Mouse (Mus musculus): ENCODE measurements around the gene Rpl35a. TPM values are rescaled to one million over a fixed set of nuclear protein-coding genes. Genes with fewer than 3 reads are reported as not detected.
"Not testable (repeated sequence)": the region's sequence is repeated elsewhere in the genome, so short reads cannot be mapped to it uniquely, and the experiment has no call there.

Gene Rpl35a
- polyA plus RNA-seq, 1 experiment from 2014 or later, result 892 TPM

- H3K4me1 ChIP-seq (replicated peaks), result 0 out of 2 replicates have a peak, but pooled peaks cover 2% of the 10 kb centered on the region
- 4% methylated on average over 4 of the region's 4 CpGs for WGBS (ENCODE audit: insufficient replicate concordance)
- no peak overlapping the region for H3K4me3 ChIP-seq (replicated peaks)
- ATAC-seq (ENCODE audit: low read depth) (peak; percentile 48), DNase-seq (peak; percentile 70)
- no peak overlapping the region for H3K27ac ChIP-seq
- no peaks in the 10 kb centered on the region for H3K9me3 ChIP-seq (replicated peaks)
- no peaks in the 10 kb centered on the region for H3K36me3 ChIP-seq
- no peak overlapping the region for H3K4me2 ChIP-seq
- no peak overlapping the region for H3K9ac ChIP-seq
- no peaks in the 10 kb centered on the region for H3K27me3 ChIP-seq
These were observed 32.5 kb upstream of the Rpl35a start for GRCm38 (mm10) chr16:33023750-33024149.

GRCm38 (mm10) chr16:33024456-33025104 is 31.7 kb upstream of the Rpl35a start:
- Histone ChIP-seq H3K9me3 (replicated peaks) (no peaks in the 10 kb centered on the region), H3K4me1 (replicated peaks) (no peaks in the 10 kb centered on the region), H3K9ac (no peak overlapping the region), H3K36me3 (no peaks in the 10 kb centered on the region), H3K27me3 (no peaks in the 10 kb centered on the region), H3K4me3 (replicated peaks) (no peak overlapping the region), H3K27ac (no peak overlapping the region), H3K4me2 (no peak overlapping the region)
- DNase-seq (no peak), ATAC-seq (ENCODE audit: low read depth) (no peak)
- WGBS (ENCODE audit: insufficient replicate concordance), result 54% methylated on average over 8 of the region's 8 CpGs

- H3K9ac ChIP-seq, result no peak overlapping the region
- H3K4me1 ChIP-seq (replicated peaks), result no peaks in the 10 kb centered on the region
- H3K9me3 ChIP-seq (replicated peaks), result no peaks in the 10 kb centered on the region
- no peak for DNase-seq
- H3K36me3 ChIP-seq, result no peaks in the 10 kb centered on the region
- H3K27me3 ChIP-seq, result no peaks in the 10 kb centered on the region
- ATAC-seq (ENCODE audit: low read depth), result no peak
- H3K27ac ChIP-seq, result no peak overlapping the region
- no peak overlapping the region for H3K4me2 ChIP-seq
- H3K4me3 ChIP-seq (replicated peaks), result no peak overlapping the region
- WGBS (ENCODE audit: insufficient replicate concordance), result 42% methylated on average over 7 of the region's 7 CpGs
These were observed 29.9 kb upstream of the Rpl35a start for GRCm38 (mm10) chr16:33026357-33026756.

GRCm38 (mm10) chr16:33036006-33036405 is 20.2 kb upstream of the Rpl35a start:
- Histone ChIP-seq H3K36me3 (no peaks in the 10 kb centered on the region), H3K4me3 (replicated peaks) (no peak overlapping the region), H3K27ac (no peak overlapping the region), H3K9me3 (replicated peaks) (no peaks in the 10 kb centered on the region), H3K27me3 (no peaks in the 10 kb centered on the region), H3K9ac (no peak overlapping the region), H3K4me2 (no peak overlapping the region), H3K4me1 (replicated peaks) (no peaks in the 10 kb centered on the region)
- WGBS (ENCODE audit: insufficient replicate concordance), result 66% methylated on average over 4 of the region's 4 CpGs
- ATAC-seq (ENCODE audit: low read depth), result no peak
- no peak for DNase-seq

- Histone ChIP-seq H3K36me3 (no peaks in the 10 kb centered on the region), H3K4me2 (no peak overlapping the region)
- 63% methylated on average over 1 of the region's 1 CpGs for WGBS (ENCODE audit: insufficient replicate concordance)
These were observed 13.6 kb upstream of the Rpl35a start for GRCm38 (mm10) chr16:33042682-33043081.

GRCm38 (mm10) chr16:33043268-33043667 is 13.0 kb upstream of the Rpl35a start:
- WGBS (ENCODE audit: insufficient replicate concordance), result 28% methylated on average over 2 of the region's 2 CpGs
- H3K36me3 ChIP-seq, result no peaks in the 10 kb centered on the region
- ATAC-seq (ENCODE audit: low read depth), result no peak

More at GRCm38 (mm10) chr16:33042682-33043081, 13.6 kb upstream of the Rpl35a start:
- Histone ChIP-seq H3K27me3 (no peaks in the 10 kb centered on the region), H3K9me3 (replicated peaks) (no peaks in the 10 kb centered on the region), H3K4me1 (replicated peaks) (0 out of 2 replicates have a peak, but pooled peaks cover 3% of the 10 kb centered on the region), H3K4me3 (replicated peaks) (no peak overlapping the region), H3K27ac (no peak overlapping the region), H3K9ac (no peak overlapping the region)
- ATAC-seq (ENCODE audit: low read depth), result no peak
- DNase-seq, result no peak

GRCm38 (mm10) chr16:33048004-33048403 is 8.2 kb upstream of the Rpl35a start:
- H3K4me1 ChIP-seq (replicated peaks), result no peaks in the 10 kb centered on the region
- H3K9me3 ChIP-seq (replicated peaks), result no peaks in the 10 kb centered on the region
- no peak overlapping the region for H3K27ac ChIP-seq
- no peak overlapping the region for H3K4me2 ChIP-seq
- H3K9ac ChIP-seq, result no peak overlapping the region
- H3K4me3 ChIP-seq (replicated peaks), result no peak overlapping the region
- no peak for ATAC-seq (ENCODE audit: low read depth)
- 66% methylated on average over 1 of the region's 1 CpGs for WGBS (ENCODE audit: insufficient replicate concordance)
- H3K27me3 ChIP-seq, result no peaks in the 10 kb centered on the region
- H3K36me3 ChIP-seq, result no peaks in the 10 kb centered on the region
- DNase-seq, result no peak

More at GRCm38 (mm10) chr16:33043268-33043667, 13.0 kb upstream of the Rpl35a start:
- Histone ChIP-seq H3K9me3 (replicated peaks) (no peaks in the 10 kb centered on the region), H3K9ac (no peak overlapping the region), H3K27ac (no peak overlapping the region), H3K4me1 (replicated peaks) (0 out of 2 replicates have a peak, but pooled peaks cover 3% of the 10 kb centered on the region), H3K4me2 (no peak overlapping the region), H3K4me3 (replicated peaks) (no peak overlapping the region), H3K27me3 (no peaks in the 10 kb centered on the region)
- DNase-seq, result no peak

- Histone ChIP-seq H3K4me3 (replicated peaks) (no peak overlapping the region), H3K4me1 (replicated peaks) (no peaks in the 10 kb centered on the region), H3K9me3 (replicated peaks) (no peaks in the 10 kb centered on the region), H3K27ac (no peak overlapping the region), H3K27me3 (no peaks in the 10 kb centered on the region), H3K4me2 (no peak overlapping the region), H3K9ac (no peak overlapping the region), H3K36me3 (no peaks in the 10 kb centered on the region)
- ATAC-seq (ENCODE audit: low read depth) (no peak), DNase-seq (no peak)
- 56% methylated on average over 2 of the region's 2 CpGs for WGBS (ENCODE audit: insufficient replicate concordance)
These were observed 7.6 kb upstream of the Rpl35a start for GRCm38 (mm10) chr16:33048686-33049085.

GRCm38 (mm10) chr16:33049809-33050208 is 6.4 kb upstream of the Rpl35a start:
- Histone ChIP-seq H3K36me3 (no peaks in the 10 kb centered on the region), H3K27me3 (no peaks in the 10 kb centered on the region), H3K4me3 (replicated peaks) (no peak overlapping the region), H3K9me3 (replicated peaks) (no peaks in the 10 kb centered on the region), H3K4me1 (replicated peaks) (no peaks in the 10 kb centered on the region), H3K4me2 (no peak overlapping the region), H3K27ac (no peak overlapping the region), H3K9ac (no peak overlapping the region)
- no peak for DNase-seq
- 56% methylated on average over 16 of the region's 16 CpGs for WGBS (ENCODE audit: insufficient replicate concordance)
- ATAC-seq (ENCODE audit: low read depth), result no peak

GRCm38 (mm10) chr16:33053141-33053540 is 3.1 kb upstream of the Rpl35a start:
- Histone ChIP-seq H3K4me2 (no peak overlapping the region), H3K36me3 (peaks cover 4% of the 10 kb centered on the region), H3K4me1 (replicated peaks) (peaks cover 9% of the 10 kb centered on the region), H3K4me3 (replicated peaks) (no peak overlapping the region), H3K27ac (no peak overlapping the region), H3K9ac (no peak overlapping the region), H3K9me3 (replicated peaks) (no peaks in the 10 kb centered on the region), H3K27me3 (no peaks in the 10 kb centered on the region)
- 67% methylated on average over 5 of the region's 5 CpGs for WGBS (ENCODE audit: insufficient replicate concordance)
- no peak for ATAC-seq (ENCODE audit: low read depth)
- no peak for DNase-seq

GRCm38 (mm10) chr16:33054927-33055326 is 1.3 kb upstream of the Rpl35a start:
- H3K4me2 ChIP-seq; H3K27ac ChIP-seq; H3K9ac ChIP-seq; DNase-seq; H3K9me3 ChIP-seq (replicated peaks); H3K4me3 ChIP-seq (replicated peaks); H3K27me3 ChIP-seq; ATAC-seq (ENCODE audit: low read depth): not testable (repeated sequence)
- Histone ChIP-seq H3K4me1 (replicated peaks) (peaks cover 27% of the 10 kb centered on the region), H3K36me3 (peaks cover 22% of the 10 kb centered on the region)
- 72% methylated on average over 2 of the region's 2 CpGs for WGBS (ENCODE audit: insufficient replicate concordance)

GRCm38 (mm10) chr16:33055655-33056054 is 598 bp upstream of the Rpl35a start:
- Histone ChIP-seq H3K27ac (no peak overlapping the region), H3K27me3 (no peaks in the 10 kb centered on the region), H3K9ac (peak overlapping the region; percentile 42; the same call in 1 of the 2 replicates), H3K9me3 (replicated peaks) (no peaks in the 10 kb centered on the region), H3K36me3 (peaks cover 29% of the 10 kb centered on the region), H3K4me1 (replicated peaks) (peaks cover 32% of the 10 kb centered on the region), H3K4me2 (peak overlapping the region; percentile 72), H3K4me3 (replicated peaks) (peak overlapping the region; percentile 80)
- 16% methylated on average over 10 of the region's 10 CpGs for WGBS (ENCODE audit: insufficient replicate concordance)
- peak; percentile 15 for DNase-seq
- peak; percentile 9; the same call in 1 of the 2 replicates for ATAC-seq (ENCODE audit: low read depth)

Data from liver, embryonic 13.5 days (tissue).